Mouse (Mus musculus) left cerebral cortex, postnatal 4 days (tissue): ENCODE data around the gene Mlf1. TPM values are rescaled to one million over a fixed set of nuclear protein-coding genes. Genes with fewer than 3 reads are reported as not detected.

ENCODE experiments used
- DNase-seq: peaks from one replicate; pipeline ENCODE4 v3.0.0-alpha.2; 2022
- intact Hi-C: fragments of 180-260 bp; cut with DNase I; formaldehyde crosslinking; loops from one replicate; pipeline ENCODE4 v1.15.1; 2025
- total RNA-seq, 2 experiments: library from RNA; stranded (reverse); gene quantifications; 2 replicates each; pipeline ENCODE4 v1.2.3; 2021

The Mlf1 gene
- total RNA-seq, 2 experiments from 2014 or later = 3.7 to 4.3 TPM

DNA sequence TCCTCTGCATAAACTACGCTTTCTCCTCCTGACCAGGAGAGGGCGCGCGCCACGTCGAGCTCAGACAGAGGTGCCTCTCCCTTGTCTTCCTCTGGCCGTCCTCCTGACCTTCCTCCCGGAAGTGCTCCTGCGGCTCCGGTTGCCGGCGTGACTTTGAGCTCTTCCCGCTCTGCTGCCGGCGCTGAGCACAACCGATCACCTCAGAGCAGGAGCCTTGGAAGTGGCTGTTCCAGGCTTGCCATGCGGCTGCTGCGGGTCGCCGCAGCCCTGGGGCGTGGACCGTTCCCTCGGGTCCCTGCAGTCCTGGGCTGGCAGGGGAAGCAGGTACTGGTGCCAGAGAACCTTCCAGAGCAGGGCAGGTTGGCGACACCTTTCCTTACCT, 56.1 kb downstream of the Mlf1 start, which contains the start of gene Gfm1:
TSS of gene Gfm1 (plus strand) at position 98 of the 382 bp plus-strand sequence.
- intact Hi-C loops = loop anchor here (5.0 kb wide), 1 partner anchor 78 kb away; no protein-coding TSS in a partner anchor
- peak; percentile 91 for DNase-seq

DNA sequence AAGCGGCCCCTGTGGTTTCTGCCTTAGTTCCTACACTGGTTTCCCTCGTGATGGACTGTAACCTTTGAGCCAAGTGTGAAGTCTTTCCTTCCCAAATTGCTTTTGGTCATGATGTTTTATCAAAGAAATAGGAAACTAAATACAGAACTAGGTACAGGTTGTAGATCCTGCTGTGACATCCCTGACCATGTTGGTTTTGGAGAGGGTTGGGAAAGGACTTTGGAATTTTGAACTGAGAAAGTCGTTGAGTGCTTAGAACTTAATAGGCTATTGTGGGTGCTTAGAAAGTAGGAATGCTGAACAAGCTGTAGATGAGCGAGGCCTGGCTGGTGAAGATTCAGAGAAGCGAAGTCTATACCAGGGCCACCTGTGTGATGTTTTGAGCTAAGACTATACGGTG, 60.1 kb downstream of the Mlf1 start:
- intact Hi-C loops = loop anchor here (5.0 kb wide), 1 partner anchor 82 kb away; no protein-coding TSS in a partner anchor
- no peak for DNase-seq

DNA sequence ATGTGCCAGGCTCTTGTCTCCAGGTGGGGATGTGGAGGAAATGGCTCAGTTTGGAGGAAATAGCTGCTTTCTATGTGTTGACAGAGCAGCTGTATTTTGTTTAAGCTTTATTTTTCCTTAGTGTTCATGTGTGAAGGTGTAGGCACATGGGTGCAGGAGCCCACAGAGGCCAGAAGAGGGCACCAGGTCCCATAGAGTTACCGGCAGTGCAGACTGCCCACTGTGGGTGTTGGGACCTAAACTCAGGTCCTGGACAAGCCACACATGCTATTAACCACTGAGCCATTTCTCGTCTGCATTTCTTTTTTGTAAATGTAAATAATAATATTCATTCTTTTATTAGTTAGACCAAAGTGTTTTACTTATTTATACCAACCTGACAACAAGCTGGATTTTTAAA, 73.2 kb downstream of the Mlf1 start:
- intact Hi-C loops = no loop called here
- no peak for DNase-seq

Other genes with a start within 250 kb of the Mlf1 start
- not detected for gene Gm17402, start 1.1 kb downstream of the Mlf1 start, total RNA-seq
- 10 to 100 TPM; 32.6 to 39.0 TPM for gene Gfm1, start 56.0 kb downstream of the Mlf1 start, total RNA-seq
- 10 to 100 TPM; 55.3 to 55.9 TPM for gene Lxn, start 89.8 kb downstream of the Mlf1 start, total RNA-seq
- 1 to 10 TPM; 1.6 to 2.0 TPM for gene Rarres1, start 141.4 kb downstream of the Mlf1 start, total RNA-seq
- gene Mfsd1, start 208.6 kb downstream of the Mlf1 start, total RNA-seq = 10 to 100 TPM; 37.2 to 38.8 TPM